ENCODE assay signal across 21 mouse cellular contexts in the genomic region with DNA sequence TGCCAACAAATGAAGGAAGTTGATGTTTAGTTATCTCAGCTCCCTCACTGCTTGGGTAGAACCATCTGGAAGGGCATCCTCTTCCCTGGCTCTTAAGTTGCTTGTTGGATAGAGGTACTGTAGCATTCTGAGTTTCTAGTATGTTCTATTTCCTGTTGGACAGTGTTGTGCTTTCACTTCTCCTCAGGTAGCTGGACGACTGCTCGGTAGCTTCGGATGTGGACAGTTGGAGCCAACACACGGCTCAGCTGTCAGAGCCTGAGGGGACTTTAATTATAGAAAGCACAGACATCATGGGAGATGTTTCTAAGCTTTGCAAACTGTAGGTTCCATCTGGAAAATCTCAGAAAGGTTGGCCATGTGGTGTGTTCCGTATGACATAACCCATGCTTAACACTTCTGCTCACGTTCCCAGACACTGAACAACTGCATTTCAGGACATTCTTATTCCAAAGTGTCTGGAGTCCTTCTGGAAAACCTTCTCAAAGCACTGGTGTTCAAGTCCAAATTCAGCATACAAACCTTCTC.
A peak's percentile ranks its signal among the peaks of the same experiment; 100 is the strongest.
DNase-seq lines count a peak whose midpoint lies in the region; ATAC-seq lines count a peak whose summit lies in the region.
"Had no signal": no experiment of that assay in that cellular context is flagged by ENCODE, and none has a peak within 500 bp of the region (broad histone marks: within the 10 kb centered on the region; RNA-seq: fewer than 3 reads in every experiment).

No protein-coding gene starts in this region.

- 51% methylated on average over 6 of the region's 6 CpGs for WGBS in intestine, embryonic 14.5 days
- 63% methylated on average over 6 of the region's 6 CpGs for WGBS in intestine, embryonic 15.5 days
- 66% methylated on average over 6 of the region's 6 CpGs for whole genome bisulfite sequencing in stomach, embryonic 15.5 days
- WGBS in forebrain, embryonic 12.5 days, result 89% methylated on average over 6 of the region's 6 CpGs

- H3K4me1 ChIP-seq in intestine, embryonic 14.5 days (replicated peaks; ENCODE audit: control insufficient read depth, insufficient read depth, low read length), result no peaks in the 10 kb centered on the region
- no peaks in the 10 kb centered on the region for H3K4me1 ChIP-seq in intestine, embryonic 15.5 days (replicated peaks)
- no peaks in the 10 kb centered on the region for H3K4me1 ChIP-seq in stomach, embryonic 15.5 days
- no peaks in the 10 kb centered on the region for H3K4me1 ChIP-seq in forebrain, embryonic 12.5 days
- H3K4me1 ChIP-seq: embryonic facial prominence, embryonic 13.5 days; heart, embryonic 13.5 days; hindbrain, embryonic 13.5 days; midbrain, embryonic 15.5 days; neural tube, embryonic 12.5 days had no signal

- H3K4me3 ChIP-seq in intestine, embryonic 14.5 days (ENCODE audit: low read depth, low read length), result no peak overlapping the region
- no peak overlapping the region for H3K4me3 ChIP-seq in intestine, embryonic 15.5 days (replicated peaks)
- no peak overlapping the region for H3K4me3 ChIP-seq in stomach, embryonic 15.5 days (replicated peaks)
- H3K4me3 ChIP-seq in forebrain, embryonic 12.5 days (replicated peaks), result no peak overlapping the region
- H3K4me3 ChIP-seq: embryonic facial prominence, embryonic 13.5 days; heart, adult 2 months; heart, embryonic 13.5 days; hindbrain, embryonic 13.5 days; left cerebral cortex, adult 2 months; midbrain, embryonic 15.5 days; neural tube, embryonic 12.5 days had no signal

- no peak overlapping the region for H3K27ac ChIP-seq in intestine, embryonic 14.5 days (ENCODE audit: low read depth)
- no peak overlapping the region for H3K27ac ChIP-seq in intestine, embryonic 15.5 days
- no peak overlapping the region for H3K27ac ChIP-seq in stomach, embryonic 15.5 days
- H3K27ac ChIP-seq in forebrain, embryonic 12.5 days, result no peak overlapping the region
- H3K27ac ChIP-seq: embryonic facial prominence, embryonic 13.5 days; heart, adult 2 months; heart, embryonic 13.5 days; hindbrain, embryonic 13.5 days; left cerebral cortex, adult 2 months; macrophage; midbrain, embryonic 15.5 days; neural tube, embryonic 12.5 days had no signal

- H3K36me3 ChIP-seq in intestine, embryonic 14.5 days (ENCODE audit: control insufficient read depth, insufficient read depth, low read length), result no peaks in the 10 kb centered on the region
- H3K36me3 ChIP-seq in intestine, embryonic 15.5 days, result no peaks in the 10 kb centered on the region
- H3K36me3 ChIP-seq in stomach, embryonic 15.5 days, result no peaks in the 10 kb centered on the region
- no peaks in the 10 kb centered on the region for H3K36me3 ChIP-seq in forebrain, embryonic 12.5 days (replicated peaks)
- H3K36me3 ChIP-seq: embryonic facial prominence, embryonic 13.5 days; heart, embryonic 13.5 days; hindbrain, embryonic 13.5 days; midbrain, embryonic 15.5 days; neural tube, embryonic 12.5 days had no signal

- ATAC-seq in intestine, embryonic 14.5 days (replicated peaks; ENCODE audit: low FRiP score, low TSS enrichment, low read depth), result peak; percentile 50; the same call in 1 of the 2 replicates
- ATAC-seq in intestine, embryonic 15.5 days, result no peak
- ATAC-seq in stomach, embryonic 15.5 days (ENCODE audit: insufficient read depth, low FRiP score, low read depth), result peak; percentile 60; the same call in 1 of the 2 replicates
- no peak for ATAC-seq in forebrain, embryonic 12.5 days (ENCODE audit: low FRiP score)
- ATAC-seq: forebrain, embryonic 16.5 days; midbrain, embryonic 15.5 days had no signal

- no peak overlapping the region for H3K4me2 ChIP-seq in intestine, embryonic 14.5 days (ENCODE audit: low read length)
- H3K4me2 ChIP-seq in intestine, embryonic 15.5 days (replicated peaks), result no peak overlapping the region
- no peak overlapping the region for H3K4me2 ChIP-seq in stomach, embryonic 15.5 days
- no peak overlapping the region for H3K4me2 ChIP-seq in forebrain, embryonic 12.5 days
- H3K4me2 ChIP-seq: embryonic facial prominence, embryonic 13.5 days; heart, embryonic 13.5 days; hindbrain, embryonic 13.5 days; midbrain, embryonic 15.5 days; neural tube, embryonic 12.5 days had no signal

- DNase-seq in cerebellum, adult 11-12 months, result peak; percentile 5
- DNase-seq in cerebellum, postnatal 4 days (ENCODE audit: low spot score in 2 of 2), result no peak
- no peak for DNase-seq in intestine, embryonic 14.5 days (ENCODE audit: low spot score)
- peak; percentile 20 for DNase-seq in cerebellum, adult 9-10 months
- DNase-seq in kidney, adult 8-10 months, result no peak
- DNase-seq: adrenal gland, postnatal 10 days; gastrocnemius, postnatal 36 days; heart, adult 2 months; kidney, adult 11 months; kidney, postnatal 10 days had no signal

- no peaks in the 10 kb centered on the region for H3K9me3 ChIP-seq in intestine, embryonic 14.5 days (ENCODE audit: control insufficient read depth, low read length)
- no peaks in the 10 kb centered on the region for H3K9me3 ChIP-seq in intestine, embryonic 15.5 days
- H3K9me3 ChIP-seq in stomach, embryonic 15.5 days, result no peaks in the 10 kb centered on the region
- H3K9me3 ChIP-seq in forebrain, embryonic 12.5 days, result no peaks in the 10 kb centered on the region
- H3K9me3 ChIP-seq: embryonic facial prominence, embryonic 13.5 days; heart, embryonic 13.5 days; hindbrain, embryonic 13.5 days; midbrain, embryonic 15.5 days; neural tube, embryonic 12.5 days had no signal

- no peak overlapping the region for H3K9ac ChIP-seq in intestine, embryonic 14.5 days (ENCODE audit: low read length)
- no peak overlapping the region for H3K9ac ChIP-seq in intestine, embryonic 15.5 days
- no peak overlapping the region for H3K9ac ChIP-seq in stomach, embryonic 15.5 days
- H3K9ac ChIP-seq in forebrain, embryonic 12.5 days, result no peak overlapping the region
- H3K9ac ChIP-seq: embryonic facial prominence, embryonic 13.5 days; heart, embryonic 13.5 days; hindbrain, embryonic 13.5 days; midbrain, embryonic 15.5 days; neural tube, embryonic 12.5 days had no signal

- no peaks in the 10 kb centered on the region for H3K27me3 ChIP-seq in intestine, embryonic 14.5 days (replicated peaks; ENCODE audit: control insufficient read depth, insufficient read depth, low read length)
- H3K27me3 ChIP-seq in intestine, embryonic 15.5 days (replicated peaks), result no peaks in the 10 kb centered on the region
- H3K27me3 ChIP-seq in stomach, embryonic 15.5 days (replicated peaks), result no peaks in the 10 kb centered on the region
- no peaks in the 10 kb centered on the region for H3K27me3 ChIP-seq in forebrain, embryonic 12.5 days
- H3K27me3 ChIP-seq: embryonic facial prominence, embryonic 13.5 days; heart, embryonic 13.5 days; hindbrain, embryonic 13.5 days; midbrain, embryonic 15.5 days; neural tube, embryonic 12.5 days had no signal

Comparison
In these comparisons a context has a peak if more than half of its experiments do, and no peak if none do; other contexts are left out.
1. DNase-seq: peak in cerebellum, adult 11-12 months (single experiment) and cerebellum, adult 9-10 months (single experiment); none in cerebellum, postnatal 4 days (0 of 2), intestine, embryonic 14.5 days (single experiment) and kidney, adult 8-10 months (0 of 2).
2. ATAC-seq: peak in intestine, embryonic 14.5 days (single experiment) and stomach, embryonic 15.5 days (single experiment); none in intestine, embryonic 15.5 days (single experiment) and forebrain, embryonic 12.5 days (single experiment).